Mouse (Mus musculus) regulatory T cell (primary cell): ENCODE measurements around the gene Mtor.

Experiments used
- in situ Hi-C: fragments of 300-600 bp; cut with MboI, MseI; formaldehyde crosslinking; loops from one replicate; pipeline ENCODE4 v1.15.1; 2025; ENCODE audit warnings: high pct_unique_total_duplicates

Mtor gene

GRCm38 (mm10) chr4:148530778-148531177 is 82.4 kb downstream of the Mtor start:
- in situ Hi-C loops, result no loop called here

GRCm38 (mm10) chr4:148531341-148531740 is 82.9 kb downstream of the Mtor start:
- in situ Hi-C loops, result no loop called here

GRCm38 (mm10) chr4:148532516-148532915 is 84.1 kb downstream of the Mtor start:
- in situ Hi-C loops, result no loop called here

GRCm38 (mm10) chr4:148533613-148534328 is 85.4 kb downstream of the Mtor start:
- in situ Hi-C loops, result no loop called here

GRCm38 (mm10) chr4:148535876-148536275 is 87.5 kb downstream of the Mtor start:
- in situ Hi-C loops, result no loop called here

GRCm38 (mm10) chr4:148549106-148549505 is 100.7 kb downstream of the Mtor start:
- in situ Hi-C loops, result no loop called here

GRCm38 (mm10) chr4:148557766-148558165 is 109.4 kb downstream of the Mtor start:
- in situ Hi-C loops, result no loop called here

- in situ Hi-C loops, result no loop called here
Observed at GRCm38 (mm10) chr4:148558297-148559000, 110.0 kb downstream of the Mtor start, which contains the start of gene Exosc10. TSS of gene Exosc10 (plus strand) at chr4:148558429.

GRCm38 (mm10) chr4:148562676-148563075 is 114.3 kb downstream of the Mtor start:
- in situ Hi-C loops, result no loop called here

- in situ Hi-C loops, result no loop called here
Observed at GRCm38 (mm10) chr4:148563595-148563994, 115.2 kb downstream of the Mtor start.

GRCm38 (mm10) chr4:148570138-148570537 is 121.7 kb downstream of the Mtor start:
- in situ Hi-C loops, result no loop called here

GRCm38 (mm10) chr4:148570693-148571295 is 122.4 kb downstream of the Mtor start:
- in situ Hi-C loops, result no loop called here

- in situ Hi-C loops, result no loop called here
Observed at GRCm38 (mm10) chr4:148573222-148573621, 124.8 kb downstream of the Mtor start.

- in situ Hi-C loops, result no loop called here
Observed at GRCm38 (mm10) chr4:148580765-148581164, 132.4 kb downstream of the Mtor start.

GRCm38 (mm10) chr4:148581422-148581821 is 133.0 kb downstream of the Mtor start:
- in situ Hi-C loops, result no loop called here

- in situ Hi-C loops, result no loop called here
Observed at GRCm38 (mm10) chr4:148583257-148583656, 134.8 kb downstream of the Mtor start.

- in situ Hi-C loops, result no loop called here
Observed at GRCm38 (mm10) chr4:148586648-148587047, 138.2 kb downstream of the Mtor start.

GRCm38 (mm10) chr4:148588793-148589192 is 140.4 kb downstream of the Mtor start:
- in situ Hi-C loops, result no loop called here

- in situ Hi-C loops, result no loop called here
Observed at GRCm38 (mm10) chr4:148589565-148589964, 141.2 kb downstream of the Mtor start.

- in situ Hi-C loops, result no loop called here
Observed at GRCm38 (mm10) chr4:148590421-148591170, 142.2 kb downstream of the Mtor start.

- in situ Hi-C loops, result no loop called here
Observed at GRCm38 (mm10) chr4:148591171-148591630, 142.8 kb downstream of the Mtor start, which contains the start of gene Srm. TSS of gene Srm (plus strand) at chr4:148591503.
